Mouse (Mus musculus): ENCODE measurements around the gene Ly6g6e. TPM values are rescaled to one million over a fixed set of nuclear protein-coding genes. Genes with fewer than 3 reads are reported as not detected.

Gene Ly6g6e
- total RNA-seq, 1 experiment, result 13.4 TPM

- H3K4me3 ChIP-seq (ENCODE audit: insufficient read depth in 1 of 2, low read depth in 1 of 2, low read length in 2 of 2, poor library complexity in 1 of 2, severe bottlenecking in 1 of 2), result no peak overlapping the region
- no peak overlapping the region for H3K9ac ChIP-seq (ENCODE audit: insufficient read depth, low read depth, low read length, poor library complexity, severe bottlenecking)
- H3K27ac ChIP-seq (ENCODE audit: insufficient read depth, low read depth, low read length, poor library complexity, severe bottlenecking), result no peak overlapping the region
- no peaks in the 10 kb centered on the region for H3K36me3 ChIP-seq (ENCODE audit: control insufficient read depth, insufficient read depth, low read length, poor library complexity, severe bottlenecking)
- H3K9me3 ChIP-seq (ENCODE audit: control insufficient read depth, insufficient read depth, low read depth, low read length), result no peaks in the 10 kb centered on the region
- DNase-seq (ENCODE audit: low read depth, low spot score), result no peak
- in situ Hi-C loops (cut with MboI; ENCODE audit: low sequenced_read_pairs in 2 of 2, unreplicated experiment in 2 of 2), result no loop called here
- H3K4me1 ChIP-seq (ENCODE audit: control insufficient read depth in 2 of 2, insufficient read depth in 2 of 2, low read length in 2 of 2, poor library complexity in 1 of 2), result no peaks in the 10 kb centered on the region
- no peak for TF ChIP-seq ZNF384 (IDR thresholded peaks at IDR 0.05; ENCODE audit: low read depth, low read length)
- no peak for TF ChIP-seq HCFC1 (IDR thresholded peaks at IDR 0.05; ENCODE audit: borderline replicate concordance, insufficient read depth, low read length)
- TF ChIP-seq ZC3H11A (IDR thresholded peaks at IDR 0.05; ENCODE audit: borderline replicate concordance, low read depth, low read length), result no peak
- TF ChIP-seq MAFK (IDR thresholded peaks at IDR 0.05; ENCODE audit: insufficient read depth, low read depth, low read length), result no peak
- no peak for TF ChIP-seq CHD2 (IDR thresholded peaks at IDR 0.05; ENCODE audit: low read depth, low read length)
Observed at GRCm38 (mm10) chr17:35039121-35039873, 37.4 kb upstream of the Ly6g6e start.

- TF ChIP-seq MAFK (IDR thresholded peaks at IDR 0.05; ENCODE audit: insufficient read depth, low read depth, low read length) (no peak), ZNF384 (IDR thresholded peaks at IDR 0.05; ENCODE audit: low read depth, low read length) (no peak), CHD2 (IDR thresholded peaks at IDR 0.05; ENCODE audit: low read depth, low read length) (no peak), ZC3H11A (IDR thresholded peaks at IDR 0.05; ENCODE audit: borderline replicate concordance, low read depth, low read length) (no peak), HCFC1 (IDR thresholded peaks at IDR 0.05; ENCODE audit: borderline replicate concordance, insufficient read depth, low read length) (no peak)
- DNase-seq (ENCODE audit: low read depth, low spot score), result no peak
- Histone ChIP-seq H3K9me3 (ENCODE audit: control insufficient read depth, insufficient read depth, low read depth, low read length) (no peaks in the 10 kb centered on the region), H3K36me3 (ENCODE audit: control insufficient read depth, insufficient read depth, low read length, poor library complexity, severe bottlenecking) (no peaks in the 10 kb centered on the region), H3K4me3 (ENCODE audit: insufficient read depth in 1 of 2, low read depth in 1 of 2, low read length in 2 of 2, poor library complexity in 1 of 2, severe bottlenecking in 1 of 2) (no peak overlapping the region), H3K4me1 (ENCODE audit: control insufficient read depth in 2 of 2, insufficient read depth in 2 of 2, low read length in 2 of 2, poor library complexity in 1 of 2) (peaks cover 0 to 8% of the 10 kb centered on the region in 2 experiments; a peak in 2 of 4 replicates), H3K9ac (ENCODE audit: insufficient read depth, low read depth, low read length, poor library complexity, severe bottlenecking) (no peak overlapping the region), H3K27ac (ENCODE audit: insufficient read depth, low read depth, low read length, poor library complexity, severe bottlenecking) (no peak overlapping the region)
- in situ Hi-C loops (cut with MboI; ENCODE audit: low sequenced_read_pairs in 2 of 2, unreplicated experiment in 2 of 2), result no loop called here
Observed at GRCm38 (mm10) chr17:35043794-35044193, 32.9 kb upstream of the Ly6g6e start.

- Histone ChIP-seq H3K36me3 (ENCODE audit: control insufficient read depth, insufficient read depth, low read length, poor library complexity, severe bottlenecking) (no peaks in the 10 kb centered on the region), H3K9me3 (ENCODE audit: control insufficient read depth, insufficient read depth, low read depth, low read length) (no peaks in the 10 kb centered on the region), H3K27ac (ENCODE audit: insufficient read depth, low read depth, low read length, poor library complexity, severe bottlenecking) (no peak overlapping the region), H3K4me3 (ENCODE audit: insufficient read depth in 1 of 2, low read depth in 1 of 2, low read length in 2 of 2, poor library complexity in 1 of 2, severe bottlenecking in 1 of 2) (peak overlapping the region in 1 of 2 experiments; percentile 78; a peak in 2 of 4 replicates), H3K4me1 (ENCODE audit: control insufficient read depth in 2 of 2, insufficient read depth in 2 of 2, low read length in 2 of 2, poor library complexity in 1 of 2) (peaks cover 0 to 14% of the 10 kb centered on the region in 2 experiments), H3K9ac (ENCODE audit: insufficient read depth, low read depth, low read length, poor library complexity, severe bottlenecking) (no peak overlapping the region)
- TF ChIP-seq ZC3H11A (IDR thresholded peaks at IDR 0.05; ENCODE audit: borderline replicate concordance, low read depth, low read length) (no peak), HCFC1 (IDR thresholded peaks at IDR 0.05; ENCODE audit: borderline replicate concordance, insufficient read depth, low read length) (no peak), ZNF384 (IDR thresholded peaks at IDR 0.05; ENCODE audit: low read depth, low read length) (no peak), MAFK (IDR thresholded peaks at IDR 0.05; ENCODE audit: insufficient read depth, low read depth, low read length) (no peak), CHD2 (IDR thresholded peaks at IDR 0.05; ENCODE audit: low read depth, low read length) (no peak)
- DNase-seq (ENCODE audit: low read depth, low spot score), result no peak
- in situ Hi-C loops (cut with MboI; ENCODE audit: low sequenced_read_pairs in 2 of 2, unreplicated experiment in 2 of 2), result no loop called here
Observed at GRCm38 (mm10) chr17:35044904-35045806, 31.5 kb upstream of the Ly6g6e start.

GRCm38 (mm10) chr17:35045807-35046680, 30.7 kb upstream of the Ly6g6e start:
- in situ Hi-C loops (cut with MboI; ENCODE audit: low sequenced_read_pairs in 2 of 2, unreplicated experiment in 2 of 2), result no loop called here
- H3K4me1 ChIP-seq (ENCODE audit: control insufficient read depth in 2 of 2, insufficient read depth in 2 of 2, low read length in 2 of 2, poor library complexity in 1 of 2), result peaks cover 0 to 14% of the 10 kb centered on the region in 2 experiments
- H3K4me3 ChIP-seq (ENCODE audit: insufficient read depth in 1 of 2, low read depth in 1 of 2, low read length in 2 of 2, poor library complexity in 1 of 2, severe bottlenecking in 1 of 2), result peak overlapping the region; percentile 66 to 78
- no peaks in the 10 kb centered on the region for H3K9me3 ChIP-seq (ENCODE audit: control insufficient read depth, insufficient read depth, low read depth, low read length)
- TF ChIP-seq MAFK (IDR thresholded peaks at IDR 0.05; ENCODE audit: insufficient read depth, low read depth, low read length), result no peak
- no peak for TF ChIP-seq ZNF384 (IDR thresholded peaks at IDR 0.05; ENCODE audit: low read depth, low read length)
- no peak for TF ChIP-seq CHD2 (IDR thresholded peaks at IDR 0.05; ENCODE audit: low read depth, low read length)
- no peak for TF ChIP-seq ZC3H11A (IDR thresholded peaks at IDR 0.05; ENCODE audit: borderline replicate concordance, low read depth, low read length)
- TF ChIP-seq HCFC1 (IDR thresholded peaks at IDR 0.05; ENCODE audit: borderline replicate concordance, insufficient read depth, low read length), result no peak
- DNase-seq (ENCODE audit: low read depth, low spot score), result no peak
- peak overlapping the region; percentile 91 for H3K9ac ChIP-seq (ENCODE audit: insufficient read depth, low read depth, low read length, poor library complexity, severe bottlenecking)
- H3K27ac ChIP-seq (ENCODE audit: insufficient read depth, low read depth, low read length, poor library complexity, severe bottlenecking), result no peak overlapping the region
- no peaks in the 10 kb centered on the region for H3K36me3 ChIP-seq (ENCODE audit: control insufficient read depth, insufficient read depth, low read length, poor library complexity, severe bottlenecking)

Data from ES-E14 (cell line).